Mouse (Mus musculus) fat pad, adult 2 months (tissue): Measurements from ENCODE around the gene Flot1.

ENCODE experiments used
- DNase-seq: peaks from one replicate; pipeline ENCODE4 v3.0.0-alpha.2; 2011; ENCODE audit warnings: low read depth, low spot score; ENCODE audit errors: extremely low read depth

Flot1 gene

GRCm38 (mm10) chr17:35866281-35866831, 43.3 kb downstream of the Flot1 start:
- DNase-seq = no peak

GRCm38 (mm10) chr17:35866911-35867890, 44.2 kb downstream of the Flot1 start:
- no peak for DNase-seq

GRCm38 (mm10) chr17:35868165-35868820, 45.3 kb downstream of the Flot1 start:
- DNase-seq = no peak

- no peak for DNase-seq
Measured at GRCm38 (mm10) chr17:35868961-35869345, 45.9 kb downstream of the Flot1 start.

GRCm38 (mm10) chr17:35869346-35870067, 46.5 kb downstream of the Flot1 start:
- no peak for DNase-seq

- DNase-seq = no peak
Measured at GRCm38 (mm10) chr17:35870151-35870883, 47.3 kb downstream of the Flot1 start.

- DNase-seq = no peak
Measured at GRCm38 (mm10) chr17:35870884-35871696, 48.1 kb downstream of the Flot1 start.

GRCm38 (mm10) chr17:35873774-35874519, 50.9 kb downstream of the Flot1 start:
- no peak for DNase-seq

- no peak for DNase-seq
Measured at GRCm38 (mm10) chr17:35874721-35875120, 51.7 kb downstream of the Flot1 start.

- peak; percentile 57 for DNase-seq
Measured at GRCm38 (mm10) chr17:35879245-35880057, 56.4 kb downstream of the Flot1 start, which contains the start of gene Dhx16. Gene Dhx16 (plus strand): TSS chr17:35879819.
